Mouse (Mus musculus) CH12.LX (cell line): ENCODE measurements around the gene Rab40c. TPM values are rescaled to one million over a fixed set of nuclear protein-coding genes. Genes with fewer than 3 reads are reported as not detected.

ENCODE experiments used
- DNase-seq: peaks from one replicate; pipeline ENCODE4 v3.0.0-alpha.2; 2013; ENCODE audit errors: extremely low read depth
- H3K27ac ChIP-seq: 2 replicates; pipeline ENCODE4 v1.5.1; 2012; ENCODE audit warnings: low read depth, mild to moderate bottlenecking, control low read depth, moderate library complexity; ENCODE audit not compliant: insufficient read depth
- H3K27me3 ChIP-seq: replicated peaks from 2 replicates; pipeline ENCODE3; 2012; ENCODE audit warnings: inconsistent platforms
- H3K36me3 ChIP-seq, 2 experiments: replicated peaks in 1 of 2; 2 replicates each; pipeline versions ENCODE3 to v1.6.1; 2012; ENCODE audit warnings: inconsistent platforms in 1 of 2, low read length in 1 of 2, mild to moderate bottlenecking in 1 of 2, mixed read lengths in 1 of 2, moderate library complexity in 1 of 2; ENCODE audit not compliant: control insufficient read depth in 1 of 2, insufficient read depth in 1 of 2
- H3K4me1 ChIP-seq, 2 experiments: 2 replicates each; pipeline ENCODE4 v1.6.1; 2012; ENCODE audit warnings: inconsistent platforms in 1 of 2, moderate library complexity in 1 of 2; ENCODE audit not compliant: insufficient read depth in 2 of 2, control insufficient read depth in 1 of 2
- H3K4me2 ChIP-seq: 2 replicates; pipeline ENCODE4 v1.6.1; 2012; ENCODE audit warnings: low read depth, mild to moderate bottlenecking, control low read depth; ENCODE audit not compliant: poor library complexity, insufficient read depth, severe bottlenecking
- H3K4me3 ChIP-seq, 3 experiments: fragments of 150-350 bp in 1 of 3; sonication (generic) in 1 of 3; replicated peaks in 1 of 3; 2 replicates each; pipeline versions ENCODE3 to v1.5.1; 2011 to 2012; ENCODE audit warnings: low read depth in 2 of 3, low read length in 2 of 3, mild to moderate bottlenecking in 2 of 3, moderate library complexity in 2 of 3, control low read depth in 1 of 3, improper control_type of control experiment in 1 of 3, inconsistent platforms in 1 of 3, mixed read lengths in 1 of 3; ENCODE audit not compliant: poor library complexity in 1 of 3
- H3K79me2 ChIP-seq: replicated peaks from 2 replicates; pipeline ENCODE4 v1.6.1; 2012; ENCODE audit warnings: mild to moderate bottlenecking, moderate library complexity; ENCODE audit not compliant: control insufficient read depth, poor library complexity, insufficient read depth, severe bottlenecking; ENCODE audit errors: extremely low read depth
- H3K9ac ChIP-seq: 2 replicates; pipeline ENCODE4 v1.6.1; 2012; ENCODE audit warnings: low read depth, mild to moderate bottlenecking, control low read depth, moderate library complexity; ENCODE audit not compliant: insufficient read depth
- H3K9me3 ChIP-seq: replicated peaks from 2 replicates; pipeline ENCODE3; 2012; ENCODE audit warnings: low read length, inconsistent platforms, mixed read lengths
- BHLHE40 ChIP-seq: IDR thresholded peaks from 2 replicates; pipeline ENCODE4 v1.6.1; 2011; ENCODE audit warnings: mild to moderate bottlenecking, low read depth, low read length, improper control_type of control experiment
- CHD2 ChIP-seq: IDR thresholded peaks from 2 replicates; pipeline ENCODE4 v1.6.1; 2011; ENCODE audit warnings: low read length, improper control_type of control experiment
- CTCF ChIP-seq, 2 experiments: IDR thresholded peaks in 1 of 2; conservative IDR thresholded peaks in 1 of 2; 2 replicates each; pipeline ENCODE4 v1.5.1; 2011 to 2012; ENCODE audit warnings: low read depth in 2 of 2, low read length in 2 of 2, improper control_type of control experiment in 1 of 2, inconsistent platforms in 1 of 2, mild to moderate bottlenecking in 1 of 2, moderate library complexity in 1 of 2
- EP300 ChIP-seq: IDR thresholded peaks from 2 replicates; pipeline ENCODE4 v1.6.1; 2011; ENCODE audit warnings: low read length, improper control_type of control experiment
- GABPA ChIP-seq: IDR thresholded peaks from 2 replicates; pipeline ENCODE4 v1.6.1; 2012; ENCODE audit warnings: low read depth, low read length, improper control_type of control experiment, inconsistent platforms; ENCODE audit not compliant: insufficient replicate concordance
- HCFC1 ChIP-seq: IDR thresholded peaks from 2 replicates; pipeline ENCODE4 v1.6.1; 2012; ENCODE audit warnings: low read depth, mild to moderate bottlenecking, inconsistent platforms, low read length, improper control_type of control experiment
- KAT2A ChIP-seq: IDR thresholded peaks from 2 replicates; pipeline ENCODE4 v1.6.1; 2012; ENCODE audit warnings: low read length, improper control_type of control experiment, inconsistent platforms; ENCODE audit not compliant: insufficient replicate concordance
- MAFK ChIP-seq: IDR thresholded peaks from 2 replicates; pipeline ENCODE4 v1.6.1; 2011; ENCODE audit warnings: low read length, improper control_type of control experiment; ENCODE audit not compliant: insufficient replicate concordance
- MAX ChIP-seq: IDR thresholded peaks from 2 replicates; pipeline ENCODE4 v1.6.1; 2011; ENCODE audit warnings: low read length, improper control_type of control experiment
- MAZ ChIP-seq: IDR thresholded peaks from 2 replicates; pipeline ENCODE4 v1.6.1; 2012; ENCODE audit warnings: low read depth, mild to moderate bottlenecking, inconsistent platforms, low read length, improper control_type of control experiment, moderate library complexity
- MEF2A ChIP-seq: IDR thresholded peaks from 2 replicates; pipeline ENCODE4 v1.6.1; 2014; ENCODE audit warnings: low read depth, mild to moderate bottlenecking, inconsistent platforms, low read length, improper control_type of control experiment, borderline replicate concordance
- MXI1 ChIP-seq: IDR thresholded peaks from 2 replicates; pipeline ENCODE4 v1.6.1; 2011; ENCODE audit warnings: mild to moderate bottlenecking, low read depth, low read length, improper control_type of control experiment
- MYC ChIP-seq: IDR thresholded peaks from 2 replicates; pipeline ENCODE4 v1.6.1; 2011; ENCODE audit warnings: low read depth, mild to moderate bottlenecking, improper control_type of control experiment, low read length
- NELFE ChIP-seq: IDR thresholded peaks from 2 replicates; pipeline ENCODE4 v1.6.1; 2011; ENCODE audit warnings: low read depth, low read length, improper control_type of control experiment
- NRF1 ChIP-seq: IDR thresholded peaks from 2 replicates; pipeline ENCODE4 v1.6.1; 2014; ENCODE audit warnings: low read depth, mild to moderate bottlenecking, inconsistent platforms, low read length, improper control_type of control experiment, moderate library complexity
- POLR2AphosphoS2 ChIP-seq: IDR thresholded peaks from 2 replicates; pipeline ENCODE4 v1.6.1; 2011; ENCODE audit warnings: low read depth, low read length, improper control_type of control experiment
- RAD21 ChIP-seq: IDR thresholded peaks from 2 replicates; pipeline ENCODE4 v1.6.1; 2011; ENCODE audit warnings: low read depth, mild to moderate bottlenecking, low read length, improper control_type of control experiment, moderate library complexity
- RCOR1 ChIP-seq: conservative IDR thresholded peaks from 2 replicates; pipeline ENCODE4 v1.6.1; 2012; ENCODE audit warnings: low read depth, mild to moderate bottlenecking, inconsistent platforms, low read length, improper control_type of control experiment
- SIN3A ChIP-seq: IDR thresholded peaks from 2 replicates; pipeline ENCODE4 v1.6.1; 2012; ENCODE audit warnings: low read length, improper control_type of control experiment, inconsistent platforms
- SMC3 ChIP-seq: IDR thresholded peaks from 2 replicates; pipeline ENCODE4 v1.6.1; 2011; ENCODE audit warnings: low read depth, low read length, improper control_type of control experiment
- TBP ChIP-seq: conservative IDR thresholded peaks from 2 replicates; pipeline ENCODE4 v1.6.1; 2011; ENCODE audit warnings: low read depth, low read length, improper control_type of control experiment
- TCF12 ChIP-seq: IDR thresholded peaks from 2 replicates; pipeline ENCODE4 v1.6.1; 2014; ENCODE audit warnings: low read depth, mild to moderate bottlenecking, inconsistent platforms, low read length, improper control_type of control experiment
- USF1 ChIP-seq: IDR thresholded peaks from 2 replicates; pipeline ENCODE4 v1.6.1; 2014; ENCODE audit warnings: low read depth, mild to moderate bottlenecking, inconsistent platforms, low read length, improper control_type of control experiment
- USF2 ChIP-seq: conservative IDR thresholded peaks from 2 replicates; pipeline ENCODE4 v1.6.1; 2011; ENCODE audit warnings: low read depth, low read length, improper control_type of control experiment
- ZC3H11A ChIP-seq: IDR thresholded peaks from 2 replicates; pipeline ENCODE4 v1.6.1; 2012; ENCODE audit warnings: low read depth, mild to moderate bottlenecking, inconsistent platforms, low read length, improper control_type of control experiment
- ZKSCAN1 ChIP-seq: IDR thresholded peaks from 2 replicates; pipeline ENCODE4 v1.6.1; 2012; ENCODE audit warnings: low read depth, inconsistent platforms, low read length, improper control_type of control experiment, borderline replicate concordance
- ZMIZ1 ChIP-seq: IDR thresholded peaks from 2 replicates; pipeline ENCODE4 v1.6.1; 2012; ENCODE audit warnings: low read depth, mild to moderate bottlenecking, inconsistent platforms, low read length, improper control_type of control experiment
- dilution Hi-C: fragments of 300-500 bp; cut with MboI; formaldehyde crosslinking; loops from 2 replicates; pipeline ENCODE4 v1.14.3; 2020; ENCODE audit warnings: low sequenced_read_pairs; ENCODE audit not compliant: extremely low pct_unique_long_range_greater_than_20kb, extremely low pct_ligation_motif_present
- in situ Hi-C: fragments of 300-500 bp; cut with MboI; formaldehyde crosslinking; loops from 3 replicates; pipeline ENCODE4 v1.14.3; 2019; ENCODE audit warnings: low sequenced_read_pairs, low pct_ligation_motif_present, low pct_unique_long_range_greater_than_20kb, mixed read lengths
- polyA plus RNA-seq: library from polyadenylated mRNA; unstranded; fragments of >175 nt; gene quantifications from 2 replicates; pipeline ENCODE4 v1.2.1, GENCODE M21; 2012; ENCODE audit warnings: low read depth; ENCODE audit not compliant: insufficient read length
- total RNA-seq, 2 experiments: library from RNA; depleted of rRNA; stranded (reverse); fragments of 300-350 nt in 1 of 2; fragments of >200 nt in 1 of 2; gene quantifications; 2 replicates each; pipeline ENCODE4 v1.2.3; 2012 to 2014

Gene Rab40c
- total and polyA plus RNA-seq, 3 experiments = 8.0 to 14.4 (median 9.2) TPM

DNA sequence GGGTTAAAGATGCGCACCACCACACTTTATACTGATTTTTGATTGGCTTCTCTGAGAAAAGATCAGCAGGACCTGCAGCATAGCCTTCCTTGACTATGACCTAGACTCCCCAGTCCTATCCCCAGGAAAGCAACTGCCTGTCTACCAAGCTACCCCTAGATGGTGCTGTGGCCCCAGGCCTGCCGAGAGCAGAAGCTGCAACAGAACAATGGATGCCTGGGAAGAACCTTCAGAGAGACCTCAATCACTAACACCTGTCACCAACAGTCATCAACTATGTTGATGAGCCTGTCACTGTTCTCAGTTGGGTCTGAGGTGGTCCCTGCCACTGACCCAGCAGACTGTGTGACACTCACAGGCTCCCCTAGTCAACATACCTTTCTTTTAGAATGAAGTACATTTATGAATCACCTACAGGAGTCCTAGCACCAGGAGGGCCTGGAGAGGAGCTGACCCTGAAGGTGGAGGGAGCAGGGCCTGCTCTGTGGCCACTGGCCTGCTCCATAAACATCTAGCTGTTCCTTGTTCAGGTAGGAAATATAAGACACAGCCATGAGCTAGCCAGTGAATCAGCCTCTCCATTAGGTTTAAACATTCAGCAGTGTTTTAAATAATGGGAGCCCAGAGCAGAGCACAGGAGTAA is 25.4 kb downstream of the Rab40c start:
- H3K79me2 ChIP-seq = peaks cover 8% of the 10 kb centered on the region; the same call in 1 of the 2 replicates
- in situ Hi-C loops (no loop called here), dilution Hi-C loops (no loop called here)
- DNase-seq = peak; percentile 77
- peaks cover 10 to 45% of the 10 kb centered on the region in 2 experiments for H3K36me3 ChIP-seq
- H3K27me3 ChIP-seq = no peaks in the 10 kb centered on the region
- H3K27ac ChIP-seq = no peak overlapping the region
- H3K4me3 ChIP-seq = no peak overlapping the region
- H3K9me3 ChIP-seq = no peaks in the 10 kb centered on the region
- peaks cover 6 to 35% of the 10 kb centered on the region in 2 experiments; a peak in 3 of 4 replicates for H3K4me1 ChIP-seq
- TF ChIP-seq MYC (no peak), EP300 (no peak), POLR2AphosphoS2 (no peak), RAD21 (peak; percentile 98), ZKSCAN1 (no peak), SMC3 (peak; percentile 80), ZC3H11A (no peak), NRF1 (no peak), TBP (no peak), MAX (0 out of 2 replicates have a peak, but pooled peaks have one; percentile 33), MEF2A (peak; percentile 33; the same call in 1 of the 2 replicates), KAT2A (no peak), USF2 (no peak), MAZ (no peak), GABPA (no peak), TCF12 (0 out of 2 replicates have a peak, but pooled peaks have one; percentile 35), CTCF (conservative IDR thresholded peaks at IDR 0.05 in 1 of 2, IDR thresholded peaks at IDR 0.05 in 1 of 2; ENCODE audit: low read depth in 2 of 2, low read length in 2 of 2) (peak; percentile 90 to 97), NELFE (peak; percentile 47; the same call in 1 of the 2 replicates), CHD2 (no peak), MAFK (no peak)
- no peak overlapping the region for H3K9ac ChIP-seq
- H3K4me2 ChIP-seq = no peak overlapping the region

GRCm38 (mm10) chr17:25888837-25889236 is 30.7 kb downstream of the Rab40c start:
- no peak for DNase-seq
- H3K27ac ChIP-seq = no peak overlapping the region
- H3K27me3 ChIP-seq = no peaks in the 10 kb centered on the region
- in situ Hi-C loops = no loop called here
- no peak overlapping the region for H3K9ac ChIP-seq
- H3K4me3 ChIP-seq = no peak overlapping the region
- peaks cover 31 to 78% of the 10 kb centered on the region in 2 experiments for H3K36me3 ChIP-seq
- H3K79me2 ChIP-seq = peaks cover 7% of the 10 kb centered on the region; the same call in 1 of the 2 replicates
- no peaks in the 10 kb centered on the region for H3K9me3 ChIP-seq
- dilution Hi-C loops = no loop called here
- H3K4me1 ChIP-seq = peaks cover 0 to 6% of the 10 kb centered on the region in 2 experiments; a peak in 1 of 4 replicates
- TF ChIP-seq POLR2AphosphoS2 (no peak), TBP (no peak), MEF2A (no peak), USF1 (no peak), CHD2 (no peak), BHLHE40 (no peak), CTCF (conservative IDR thresholded peaks at IDR 0.05 in 1 of 2, IDR thresholded peaks at IDR 0.05 in 1 of 2; ENCODE audit: low read depth in 2 of 2, low read length in 2 of 2) (no peak), SIN3A (no peak), ZC3H11A (no peak), ZMIZ1 (no peak), NELFE (no peak), SMC3 (no peak), MXI1 (no peak), RCOR1 (no peak), USF2 (no peak), HCFC1 (no peak)
- H3K4me2 ChIP-seq = no peak overlapping the region
